Mouse (Mus musculus) olfactory bulb, adult 2 months (tissue): ENCODE data around the gene Hist1h2af. TPM values are rescaled to one million over a fixed set of nuclear protein-coding genes. Genes with fewer than 3 reads are reported as not detected.

Experiments
- H3K27ac ChIP-seq: fragments of 200-500 bp; 2 replicates; pipeline ENCODE4 v1.5.1; 2012; ENCODE audit warnings: low read depth, low read length; ENCODE audit not compliant: insufficient read depth
- H3K4me1 ChIP-seq: fragments of 200-500 bp; 2 replicates; pipeline ENCODE4 v1.6.1; 2012; ENCODE audit warnings: low read length; ENCODE audit not compliant: control insufficient read depth, insufficient read depth
- H3K4me3 ChIP-seq: fragments of 200-500 bp; 2 replicates; pipeline ENCODE4 v1.5.1; 2012; ENCODE audit warnings: mild to moderate bottlenecking, low read depth, low read length, moderate library complexity; ENCODE audit not compliant: insufficient read depth
- CTCF ChIP-seq: fragments of 200-500 bp; IDR thresholded peaks from 2 replicates; pipeline ENCODE4 v1.5.1; 2012; ENCODE audit warnings: low read depth, mild to moderate bottlenecking, low read length, moderate library complexity; ENCODE audit not compliant: insufficient read depth
- POLR2A ChIP-seq: fragments of 200-500 bp; IDR thresholded peaks from 2 replicates; pipeline ENCODE4 v1.6.1; 2012; ENCODE audit warnings: mild to moderate bottlenecking, low read depth, low read length, moderate library complexity; ENCODE audit not compliant: insufficient read depth
- WGBS: fragments of 180-500 bp; shearing (Covaris S2); methylation state at CpG from one replicate; pipeline ENCODE4 v1.1.7; 2018; 5-methylcytosine and 5-hydroxymethylcytosine counted together
- polyA plus RNA-seq: library from polyadenylated mRNA; stranded (reverse); fragments of >200 nt; gene quantifications from 2 replicates; pipeline ENCODE4 v1.2.4, GENCODE M21; 2012; ENCODE audit warnings: low replicate concordance; ENCODE audit not compliant: missing spikeins, insufficient read depth, insufficient read length

Hist1h2af gene
- polyA plus RNA-seq, result not detected in 2 replicates

GRCm38 (mm10) chr13:23533560-23534367 is at the start of gene Hist1h2af:
TSS of gene Hist1h2af (plus strand) at chr13:23533906.
- Histone ChIP-seq H3K4me1 (peaks cover 12% of the 10 kb centered on the region), H3K4me3 (peak within 1 kb of the TSS; percentile 50), H3K27ac (peak within 1 kb of the TSS; percentile 69; the same call in 1 of the 2 replicates)
- WGBS, result under 1% methylated on average over 29 of the region's 53 CpGs

- 52% methylated on average over 5 of the region's 5 CpGs for WGBS
- no peak overlapping the region for H3K27ac ChIP-seq
- TF ChIP-seq CTCF, result no peak
- TF ChIP-seq POLR2A, result no peak
- H3K4me3 ChIP-seq, result no peak overlapping the region
- H3K4me1 ChIP-seq, result peaks cover 7% of the 10 kb centered on the region
These were observed 48.4 kb upstream of the Hist1h2af start for GRCm38 (mm10) chr13:23485271-23485670.

GRCm38 (mm10) chr13:23488400-23489322 is 45.0 kb upstream of the Hist1h2af start, which contains the start of gene Btn2a2:
TSS of gene Btn2a2 (minus strand) at chr13:23488857.
- WGBS, result 9% methylated on average over 14 of the region's 14 CpGs
- H3K4me3 ChIP-seq, result peak within 1 kb of the TSS; percentile 17
- H3K27ac ChIP-seq, result no peak within 1 kb of the TSS
- H3K4me1 ChIP-seq, result peaks cover 9% of the 10 kb centered on the region
- TF ChIP-seq CTCF (no peak), POLR2A (no peak)

GRCm38 (mm10) chr13:23490863-23491262 is 42.8 kb upstream of the Hist1h2af start:
- whole genome bisulfite sequencing, result 54% methylated on average over 1 of the region's 1 CpGs
- Histone ChIP-seq H3K4me3 (no peak overlapping the region), H3K27ac (no peak overlapping the region), H3K4me1 (peaks cover 9% of the 10 kb centered on the region)
- no peak for TF ChIP-seq POLR2A
- TF ChIP-seq CTCF, result no peak

GRCm38 (mm10) chr13:23491263-23491662 is 42.4 kb upstream of the Hist1h2af start:
- Histone ChIP-seq H3K27ac (no peak overlapping the region), H3K4me1 (peaks cover 9% of the 10 kb centered on the region), H3K4me3 (no peak overlapping the region)
- 20% methylated on average over 1 of the region's 1 CpGs for WGBS
- TF ChIP-seq POLR2A (no peak), CTCF (no peak)

DNA sequence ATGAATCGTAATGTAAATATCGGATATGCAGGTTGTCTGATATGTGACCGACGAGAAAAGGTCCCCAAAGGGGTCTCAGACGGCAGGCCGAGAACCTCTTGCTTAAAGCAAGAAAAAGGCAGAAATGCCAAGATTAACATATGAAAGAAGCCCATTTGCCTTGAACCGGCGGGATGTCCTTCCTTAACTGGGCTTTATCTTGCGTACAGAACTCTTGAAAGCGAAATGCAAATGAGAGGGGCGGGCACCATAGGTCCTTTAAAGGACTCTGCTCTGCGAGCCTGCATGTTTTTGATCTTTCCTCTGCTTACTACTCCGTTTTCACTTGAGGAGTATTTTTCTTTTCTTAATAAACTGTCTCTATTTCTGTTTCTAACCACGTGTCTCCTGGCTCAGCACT is 41.7 kb upstream of the Hist1h2af start:
- TF ChIP-seq POLR2A (no peak), CTCF (no peak)
- Histone ChIP-seq H3K27ac (no peak overlapping the region), H3K4me3 (no peak overlapping the region), H3K4me1 (peaks cover 9% of the 10 kb centered on the region)
- WGBS, result 21% methylated on average over 14 of the region's 14 CpGs

GRCm38 (mm10) chr13:23495526-23495925 is 38.2 kb upstream of the Hist1h2af start:
- WGBS, result 90% methylated on average over 6 of the region's 6 CpGs
- TF ChIP-seq POLR2A, result no peak
- TF ChIP-seq CTCF, result no peak
- Histone ChIP-seq H3K4me1 (peaks cover 2% of the 10 kb centered on the region; the same call in 1 of the 2 replicates), H3K4me3 (no peak overlapping the region), H3K27ac (no peak overlapping the region)

DNA sequence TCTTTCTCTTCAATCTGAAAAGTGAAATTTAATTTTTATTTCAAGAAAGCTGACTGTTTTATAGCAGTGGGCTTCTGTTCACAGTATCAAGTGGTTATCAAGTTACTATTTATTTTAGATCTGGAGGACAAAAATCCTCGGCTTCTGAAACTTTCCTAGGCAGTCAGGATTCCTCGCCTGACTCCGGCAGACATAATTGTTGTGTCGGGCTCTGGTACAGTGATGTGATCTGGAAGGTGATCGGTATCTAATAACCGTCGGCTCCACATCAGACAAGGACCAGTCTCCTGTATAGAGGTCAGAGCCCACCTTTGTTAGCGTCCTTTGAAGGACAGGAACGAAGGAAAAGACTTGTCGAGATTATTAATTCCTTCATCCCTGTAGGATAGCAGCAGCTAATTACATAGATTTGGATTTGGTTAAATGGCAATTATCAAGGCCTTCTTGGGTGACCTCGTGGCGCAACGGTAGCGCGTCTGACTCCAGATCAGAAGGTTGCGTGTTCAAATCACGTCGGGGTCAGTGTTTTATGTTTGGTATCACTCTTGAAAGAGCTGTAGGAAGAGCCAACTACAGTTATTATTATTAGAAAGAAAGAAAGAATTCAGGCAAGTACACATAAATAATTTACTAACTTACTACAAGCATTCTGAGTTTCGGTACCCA is 35.9 kb upstream of the Hist1h2af start:
- no peak overlapping the region for H3K4me3 ChIP-seq
- TF ChIP-seq CTCF (no peak), POLR2A (no peak)
- 39% methylated on average over 19 of the region's 19 CpGs for WGBS
- no peaks in the 10 kb centered on the region for H3K4me1 ChIP-seq
- no peak overlapping the region for H3K27ac ChIP-seq

DNA sequence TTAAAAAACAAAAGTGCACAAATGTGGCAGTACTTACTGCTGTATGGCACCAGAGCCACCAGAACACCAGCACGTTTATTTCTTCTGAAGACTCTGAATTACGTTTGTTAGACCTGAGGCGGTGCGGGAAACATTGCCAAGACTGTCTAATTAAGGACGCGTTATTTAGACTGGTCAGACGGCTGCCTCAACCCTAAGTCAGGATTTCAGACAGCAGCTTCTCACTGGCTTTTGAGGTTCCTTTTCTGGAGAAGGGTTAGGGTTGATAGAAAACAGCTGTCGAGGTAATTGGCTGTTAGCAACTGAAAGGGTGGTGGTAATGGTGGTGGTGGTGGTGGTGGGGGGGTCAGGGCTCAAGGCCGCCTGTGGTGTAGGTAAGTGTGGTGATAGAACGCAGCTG is 35.1 kb upstream of the Hist1h2af start:
- H3K4me1 ChIP-seq, result no peaks in the 10 kb centered on the region
- WGBS, result 18% methylated on average over 10 of the region's 10 CpGs
- TF ChIP-seq CTCF, result no peak
- TF ChIP-seq POLR2A, result no peak
- H3K4me3 ChIP-seq, result no peak overlapping the region
- H3K27ac ChIP-seq, result no peak overlapping the region
